In the genomic region with DNA sequence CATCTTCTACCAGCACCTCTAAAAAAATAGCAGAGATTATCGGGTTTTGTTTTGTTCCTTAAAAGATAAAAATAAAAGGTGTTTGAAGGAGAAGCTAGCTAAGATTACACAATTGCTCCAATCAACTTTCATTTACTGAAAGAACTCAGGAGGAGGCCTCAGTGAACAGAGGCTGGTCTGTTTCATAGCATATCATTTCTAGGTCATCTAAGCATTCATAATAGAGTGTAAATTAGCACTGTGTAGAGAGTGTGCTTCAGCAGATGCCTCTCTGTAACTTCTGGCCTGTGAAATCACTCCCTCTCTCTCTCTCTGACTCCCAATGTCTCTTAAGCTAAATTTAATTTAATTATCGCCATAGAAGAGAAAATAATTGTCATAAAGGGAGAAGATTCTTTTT, we compare ENCODE assay signal across 24 mouse cellular contexts.
"Had no signal": no experiment of that assay in that cellular context is flagged by ENCODE, and none has a peak within 500 bp of the region (broad histone marks: within the 10 kb centered on the region; RNA-seq: fewer than 3 reads in every experiment).

No protein-coding gene starts in this region.

- DNase-seq: kidney, adult 11 months; kidney, adult 8-10 months; kidney, postnatal 10 days; kidney, postnatal 36 days; liver; lung, adult 18-20 months; lung, postnatal 14 days; lung, postnatal 4 days; right cerebral cortex, adult 18-20 months; right cerebral cortex, postnatal 14 days; right cerebral cortex, postnatal 4 days; thymus, adult 18-20 months; thymus, postnatal 36 days had no signal

- H3K27me3 ChIP-seq: kidney, embryonic 15.5 days; limb, embryonic 13.5 days; liver, embryonic 12.5 days; liver, embryonic 15.5 days; lung, embryonic 15.5 days; midbrain, embryonic 12.5 days; midbrain, embryonic 15.5 days; neural tube, embryonic 13.5 days; stomach, embryonic 15.5 days had no signal

- H3K27ac ChIP-seq: kidney, embryonic 15.5 days; limb, embryonic 10.5 days; limb, embryonic 13.5 days; liver, embryonic 12.5 days; liver, embryonic 15.5 days; lung, embryonic 15.5 days; midbrain, embryonic 12.5 days; midbrain, embryonic 15.5 days; neural tube, embryonic 13.5 days; stomach, embryonic 15.5 days had no signal

- H3K9ac ChIP-seq: kidney, embryonic 15.5 days; limb, embryonic 13.5 days; liver, embryonic 12.5 days; liver, embryonic 15.5 days; lung, embryonic 15.5 days; midbrain, embryonic 12.5 days; midbrain, embryonic 15.5 days; neural tube, embryonic 13.5 days; stomach, embryonic 15.5 days had no signal

- ATAC-seq: liver, embryonic 12.5 days; midbrain, embryonic 15.5 days had no signal

- H3K4me3 ChIP-seq: kidney, embryonic 15.5 days; limb, embryonic 10.5 days; limb, embryonic 13.5 days; liver, embryonic 12.5 days; liver, embryonic 15.5 days; lung, embryonic 15.5 days; midbrain, embryonic 12.5 days; midbrain, embryonic 15.5 days; myocyte; neural tube, embryonic 13.5 days; stomach, embryonic 15.5 days had no signal

- H3K36me3 ChIP-seq: kidney, embryonic 15.5 days; limb, embryonic 10.5 days; limb, embryonic 13.5 days; liver, embryonic 12.5 days; liver, embryonic 15.5 days; lung, embryonic 15.5 days; midbrain, embryonic 12.5 days; midbrain, embryonic 15.5 days; neural tube, embryonic 13.5 days; stomach, embryonic 15.5 days had no signal

- H3K4me2 ChIP-seq: kidney, embryonic 15.5 days; limb, embryonic 13.5 days; liver, embryonic 12.5 days; liver, embryonic 15.5 days; lung, embryonic 15.5 days; midbrain, embryonic 12.5 days; midbrain, embryonic 15.5 days; neural tube, embryonic 13.5 days; stomach, embryonic 15.5 days had no signal

- H3K9me3 ChIP-seq: kidney, embryonic 15.5 days; limb, embryonic 10.5 days; limb, embryonic 13.5 days; liver, embryonic 12.5 days; liver, embryonic 15.5 days; lung, embryonic 15.5 days; midbrain, embryonic 12.5 days; midbrain, embryonic 15.5 days; neural tube, embryonic 13.5 days; stomach, embryonic 15.5 days had no signal

- H3K4me1 ChIP-seq: kidney, embryonic 15.5 days; limb, embryonic 10.5 days; limb, embryonic 13.5 days; liver, embryonic 12.5 days; liver, embryonic 15.5 days; lung, embryonic 15.5 days; midbrain, embryonic 15.5 days; neural tube, embryonic 13.5 days; stomach, embryonic 15.5 days had no signal
